Mouse (Mus musculus) retina, postnatal 1 day (tissue): ENCODE data around the gene Adamts2.
A peak's percentile ranks its signal among the peaks of the same experiment; 100 is the strongest.

Experiments
- DNase-seq: peaks from one replicate; pipeline ENCODE4 v3.0.0-alpha.2; 2012

Gene Adamts2

DNA sequence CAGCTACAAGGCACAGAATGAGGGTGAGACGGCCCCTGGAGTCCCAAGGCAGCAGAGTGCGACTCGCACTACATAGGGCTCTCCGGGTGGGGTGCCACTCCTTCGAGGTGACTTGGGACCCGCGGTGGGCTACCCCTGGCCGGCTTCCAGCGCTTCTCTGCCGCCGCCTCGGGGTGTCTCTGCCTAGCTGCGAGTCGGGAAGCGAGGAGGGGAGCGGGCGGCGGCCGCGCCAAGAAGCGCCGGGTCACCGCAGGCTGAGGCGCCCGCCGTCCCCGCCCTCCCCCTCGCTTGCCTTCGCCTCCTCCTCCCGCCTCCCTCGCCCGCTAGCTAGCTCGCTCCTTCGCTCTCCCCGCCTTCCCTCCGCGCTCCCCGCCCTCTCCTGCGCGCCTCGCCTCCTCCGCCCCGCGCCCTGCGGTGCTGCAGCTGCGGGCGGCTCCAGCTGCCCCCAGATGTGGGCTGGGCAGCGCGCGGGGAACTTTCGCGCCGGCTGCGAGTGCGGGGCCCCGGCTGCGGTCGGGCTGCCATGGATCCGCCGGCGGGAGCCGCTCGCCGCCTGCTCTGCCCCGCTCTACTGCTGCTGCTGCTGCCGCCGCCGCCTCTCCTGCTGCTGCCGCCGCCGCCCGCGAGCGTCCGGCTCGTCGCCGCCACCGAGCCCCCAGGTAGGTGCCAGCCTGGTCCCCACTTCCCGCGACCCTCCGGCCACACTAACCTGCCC is at the start of gene Adamts2:
Adamts2 (plus strand) TSS at position 444 of the 715 bp plus-strand sequence.
- peak; percentile 80 for DNase-seq

GRCm38 (mm10) chr11:50557064-50557463 is 44.8 kb upstream of the Adamts2 start:
- no peak for DNase-seq

DNA sequence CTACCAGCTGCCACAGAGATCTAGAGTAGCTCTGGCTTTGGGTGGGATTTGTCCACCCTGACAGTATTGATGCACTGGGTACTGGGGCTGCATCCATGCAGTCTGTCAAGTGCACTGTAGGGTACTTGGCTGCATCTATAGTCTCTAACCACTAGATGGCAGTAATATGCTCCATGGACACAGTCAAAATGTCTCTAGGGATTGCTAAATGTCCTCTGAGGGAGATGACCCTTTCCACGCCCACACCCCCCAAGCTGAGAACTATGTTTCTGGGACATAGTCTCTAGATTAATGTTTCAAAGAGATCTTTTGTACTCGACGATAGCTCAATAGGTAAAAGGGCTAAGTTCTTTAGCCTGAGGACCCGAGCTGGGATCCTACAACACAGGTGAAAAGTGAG is 42.8 kb upstream of the Adamts2 start:
- DNase-seq, result peak; percentile 72

GRCm38 (mm10) chr11:50565466-50566211 is 36.2 kb upstream of the Adamts2 start:
- no peak for DNase-seq

DNA sequence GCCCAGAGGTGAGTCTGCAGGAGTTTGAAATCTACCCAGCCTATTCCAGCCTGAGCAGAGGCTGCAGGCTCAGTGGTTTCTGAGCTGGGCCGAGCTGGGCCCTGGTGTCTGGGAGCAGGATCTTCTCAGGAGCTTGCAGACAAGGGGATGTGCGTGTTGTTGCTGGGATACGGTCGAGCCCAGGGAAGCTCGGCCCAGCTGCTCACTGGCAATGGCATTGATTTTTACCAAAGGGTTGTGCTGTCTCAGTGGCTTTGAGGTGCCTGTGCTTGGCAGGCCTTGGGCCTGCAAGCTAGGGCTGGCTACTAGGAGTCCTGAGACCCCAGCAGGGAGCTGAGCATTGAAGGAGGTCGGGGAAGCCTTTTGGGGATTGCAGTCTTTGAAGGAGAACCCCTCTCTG is 30.4 kb upstream of the Adamts2 start:
- DNase-seq, result no peak

- DNase-seq, result no peak
These were observed 25.4 kb upstream of the Adamts2 start for GRCm38 (mm10) chr11:50576521-50576920.

GRCm38 (mm10) chr11:50587026-50587425 is 14.9 kb upstream of the Adamts2 start:
- DNase-seq, result peak; percentile 60

DNA sequence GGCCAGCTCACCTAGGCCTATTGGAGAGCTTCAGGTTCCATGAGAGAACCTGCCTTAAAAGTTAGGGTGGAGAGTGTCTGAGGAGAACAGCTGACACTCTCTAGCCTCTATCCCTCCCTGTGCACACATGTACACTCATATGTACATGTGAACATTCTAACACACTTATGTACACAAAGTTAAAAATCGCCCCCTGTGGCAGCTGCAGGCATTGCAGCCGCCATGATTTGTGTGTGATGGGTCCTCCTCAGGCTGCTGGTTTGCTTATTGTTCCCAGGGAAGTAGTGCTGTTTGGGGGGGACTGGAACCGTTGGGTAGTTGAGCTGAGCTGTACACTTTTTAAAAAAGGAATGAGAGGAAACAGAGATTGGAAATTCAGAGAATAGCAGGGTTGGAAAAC is 14.1 kb upstream of the Adamts2 start:
- DNase-seq, result peak; percentile 77

DNA sequence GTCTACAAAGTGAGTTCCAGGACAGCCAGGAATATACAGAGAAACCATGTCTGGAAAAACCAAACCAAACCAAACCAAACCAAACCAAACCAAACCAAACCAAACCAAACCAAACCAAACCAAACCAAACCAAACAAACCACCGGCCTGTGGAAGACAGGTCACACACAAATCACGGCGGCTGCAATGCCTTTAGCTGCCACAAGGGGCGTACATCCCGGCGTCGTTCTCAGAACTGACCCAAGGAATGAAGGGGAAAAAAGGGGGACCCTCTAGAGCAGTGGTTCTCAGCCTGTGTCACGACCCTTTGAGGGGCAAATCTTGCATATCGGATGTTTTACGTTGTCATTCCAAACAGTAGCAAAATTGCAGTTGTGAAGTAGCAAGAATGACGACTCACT is 12.8 kb upstream of the Adamts2 start:
- peak; percentile 51 for DNase-seq

- DNase-seq, result no peak
These were observed 10.8 kb upstream of the Adamts2 start for GRCm38 (mm10) chr11:50591053-50591452.

DNA sequence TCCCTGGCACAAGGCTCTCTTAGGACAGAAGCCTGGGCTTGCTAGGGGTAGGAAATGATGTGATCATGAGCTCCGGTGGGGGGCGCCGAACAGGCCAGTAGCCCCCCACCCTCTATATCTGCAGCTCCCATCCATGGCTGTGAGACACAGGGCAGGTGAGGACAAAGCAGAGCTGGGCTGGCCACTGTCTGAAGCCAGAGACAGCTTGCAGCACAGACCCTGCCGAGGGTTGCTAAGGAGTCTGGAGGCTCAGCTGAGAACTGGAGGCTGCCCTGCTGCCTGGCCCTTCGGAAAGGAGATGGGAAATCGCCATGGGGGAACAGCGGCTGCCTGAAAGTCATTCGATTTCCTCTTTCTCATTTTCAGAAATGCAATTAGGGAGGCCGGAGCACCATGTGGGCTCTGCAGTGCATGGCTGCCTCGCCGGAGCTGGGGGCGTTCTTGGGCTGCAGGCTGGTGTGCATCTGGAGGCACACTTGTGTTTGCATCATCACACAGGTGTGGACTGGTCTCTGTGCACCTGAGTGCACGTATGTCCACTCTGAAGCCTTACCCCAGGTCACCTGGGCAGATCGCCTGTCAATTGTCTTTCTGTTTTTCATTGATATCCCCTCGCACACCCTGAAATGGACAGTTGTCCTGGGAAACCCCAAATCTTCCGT is 8.9 kb upstream of the Adamts2 start:
- DNase-seq, result no peak

GRCm38 (mm10) chr11:50596571-50596970 is 5.3 kb upstream of the Adamts2 start:
- DNase-seq, result no peak

GRCm38 (mm10) chr11:50599156-50599555 is 2.7 kb upstream of the Adamts2 start:
- no peak for DNase-seq

DNA sequence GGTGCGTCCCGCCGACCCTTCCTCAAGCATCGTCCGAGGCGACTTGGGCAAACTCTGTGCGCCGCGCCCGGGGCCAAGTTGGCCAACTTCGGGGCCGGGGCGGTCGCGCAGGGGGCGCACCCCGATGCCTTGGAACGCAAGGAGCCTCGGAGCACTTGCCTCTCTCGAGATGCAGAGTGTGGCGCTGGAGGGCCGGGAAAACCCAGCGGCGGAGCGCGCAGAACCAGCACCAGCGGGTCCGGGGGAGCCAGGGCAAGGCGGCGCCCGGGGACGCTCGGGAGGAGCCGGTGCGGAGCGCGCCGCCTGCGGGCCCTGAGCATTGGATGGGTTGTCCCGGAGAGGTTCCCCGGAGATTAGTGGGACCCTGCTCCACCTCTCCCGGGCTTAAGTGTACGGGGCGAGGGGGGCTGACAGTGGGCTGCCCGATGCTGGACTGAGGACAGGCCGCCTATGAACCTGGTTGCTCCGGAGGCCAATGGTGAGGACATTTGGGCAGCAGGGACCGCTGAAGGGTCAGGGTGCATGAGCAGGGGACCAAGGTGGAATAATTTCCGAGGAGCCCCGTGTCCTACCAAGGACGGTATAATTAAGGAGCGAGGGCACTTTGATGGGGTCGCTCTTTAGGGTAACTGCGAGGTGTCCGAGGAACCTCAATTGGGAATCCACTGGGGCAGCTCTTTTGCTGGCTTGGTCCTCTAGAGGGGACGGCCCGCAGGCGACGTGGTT is 635 bp downstream of the Adamts2 start:
- DNase-seq, result peak; percentile 38

GRCm38 (mm10) chr11:50603082-50603910 is 1.4 kb downstream of the Adamts2 start:
- DNase-seq, result peak; percentile 53

DNA sequence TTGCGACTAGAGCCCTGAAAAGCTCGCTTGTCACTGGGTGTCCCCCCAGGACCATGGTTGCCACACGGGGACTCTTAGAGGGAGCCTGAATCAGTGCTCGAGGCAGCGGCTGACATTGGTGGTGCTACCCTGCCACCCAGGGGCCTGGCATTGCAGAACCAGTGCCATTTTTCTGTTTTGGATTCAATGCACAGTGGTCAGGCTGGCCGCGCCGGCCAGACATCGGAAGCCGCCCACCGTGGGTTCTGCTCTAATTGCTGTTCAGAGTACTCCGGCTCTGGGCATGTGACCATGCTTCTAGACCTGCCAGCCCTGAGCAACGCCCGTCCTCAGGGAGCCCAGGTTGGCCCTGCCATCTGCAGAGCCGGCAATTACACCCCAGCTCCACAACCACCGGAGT is 2.5 kb downstream of the Adamts2 start:
- no peak for DNase-seq

- no peak for DNase-seq
These were observed 9.3 kb downstream of the Adamts2 start for GRCm38 (mm10) chr11:50611181-50611580.

DNA sequence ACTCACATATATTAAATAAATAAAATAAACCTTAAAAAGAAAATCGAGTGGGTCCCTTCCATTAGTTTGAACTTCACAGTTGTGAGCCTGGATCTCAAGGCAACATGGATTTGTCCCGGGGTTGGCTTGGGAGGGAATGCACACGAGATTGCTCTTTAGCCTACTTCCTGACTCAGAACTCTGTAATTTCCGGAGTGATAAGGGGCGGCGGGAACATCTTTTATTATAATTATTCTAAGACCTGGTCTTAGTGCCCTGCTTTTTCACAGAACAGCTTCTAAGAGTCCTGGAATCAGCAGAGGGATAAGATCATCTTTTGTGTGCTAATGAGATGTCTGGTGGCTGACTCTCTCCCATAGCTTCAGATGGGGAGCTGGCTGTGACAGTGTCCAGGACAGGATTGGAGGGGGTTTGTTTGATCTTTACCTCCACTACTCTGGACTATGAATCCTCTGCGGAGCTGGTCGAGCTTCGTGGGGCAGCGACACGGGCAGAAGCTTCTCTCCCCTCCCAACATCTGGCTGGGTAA is 15.2 kb downstream of the Adamts2 start:
- DNase-seq, result no peak

- no peak for DNase-seq
These were observed 19.0 kb downstream of the Adamts2 start for GRCm38 (mm10) chr11:50620926-50621325.

GRCm38 (mm10) chr11:50621364-50621763 is 19.5 kb downstream of the Adamts2 start:
- DNase-seq, result no peak

- DNase-seq, result peak; percentile 30
These were observed 20.4 kb downstream of the Adamts2 start for GRCm38 (mm10) chr11:50622238-50622726.

DNA sequence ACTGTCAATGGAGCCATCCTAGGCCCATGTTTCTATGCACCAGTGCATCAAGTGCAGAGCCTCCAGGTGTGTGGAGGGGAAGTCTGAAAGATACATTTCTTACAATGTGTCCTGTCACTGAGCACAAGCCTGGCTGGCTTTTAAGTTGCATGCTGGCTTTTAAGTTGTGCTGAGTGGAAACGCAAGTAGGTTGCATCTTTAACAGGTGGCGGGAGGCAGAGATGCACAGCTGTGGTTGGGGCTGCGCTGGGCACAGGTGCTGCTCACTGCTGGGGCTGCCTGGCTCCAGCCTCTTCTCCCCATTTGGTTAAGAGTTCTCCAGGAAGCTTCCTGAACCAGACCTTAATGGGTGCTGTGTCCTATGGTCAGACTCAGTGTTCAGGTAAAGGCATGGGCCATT is 21.9 kb downstream of the Adamts2 start:
- no peak for DNase-seq
